Mouse (Mus musculus): Measurements from ENCODE around the gene Rnf157.
"Not testable (repeated sequence)": the region's sequence is repeated elsewhere in the genome, so short reads cannot be mapped to it uniquely, and the experiment has no call there.

The Rnf157 gene

DNA sequence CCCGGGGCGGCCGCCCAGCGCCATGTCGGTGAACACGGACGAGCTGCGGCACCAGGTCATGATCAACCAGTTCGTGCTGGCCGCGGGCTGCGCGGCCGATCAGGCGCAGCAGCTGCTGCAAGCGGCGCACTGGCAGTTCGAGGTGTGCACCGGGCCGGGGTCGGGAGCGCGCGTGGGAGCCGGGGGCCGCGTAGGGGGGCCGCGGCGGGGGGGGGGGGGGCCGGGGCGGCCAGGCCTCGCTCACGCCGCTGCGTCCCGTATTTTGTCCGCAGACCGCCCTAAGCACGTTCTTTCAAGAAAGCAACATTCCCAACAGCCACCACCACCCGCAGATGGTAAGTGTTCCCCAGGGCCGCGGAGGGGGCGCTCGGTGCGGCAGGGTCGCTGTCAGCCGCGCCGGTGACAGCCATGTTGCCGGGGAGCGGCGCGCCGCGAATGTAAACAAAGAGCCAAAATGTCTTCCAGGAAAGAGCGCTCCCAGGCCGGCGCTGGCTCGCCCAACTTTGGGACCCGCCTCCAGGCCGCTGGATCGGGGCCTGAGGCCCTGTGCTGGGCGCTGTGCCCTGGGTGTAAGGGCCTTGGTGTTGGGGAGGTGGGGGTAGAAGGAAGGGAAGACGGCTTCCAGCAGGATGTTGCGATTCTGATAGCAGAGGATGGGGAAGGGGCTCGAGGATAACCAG lies 21.6 kb upstream of the Rnf157 start:
- DNase-seq (ENCODE audit: low read depth, low spot score) = no peak

GRCm38 (mm10) chr11:116433356-116434286 lies 20.8 kb upstream of the Rnf157 start, which contains the start of gene Ubald2:
Gene Ubald2 (plus strand): TSS chr11:116434094.
- DNase-seq (ENCODE audit: low read depth, low spot score) = peak; percentile 91

- DNase-seq (ENCODE audit: low read depth, low spot score) = no peak
Observed at GRCm38 (mm10) chr11:116432593-116433355, 19.9 kb upstream of the Rnf157 start.

DNA sequence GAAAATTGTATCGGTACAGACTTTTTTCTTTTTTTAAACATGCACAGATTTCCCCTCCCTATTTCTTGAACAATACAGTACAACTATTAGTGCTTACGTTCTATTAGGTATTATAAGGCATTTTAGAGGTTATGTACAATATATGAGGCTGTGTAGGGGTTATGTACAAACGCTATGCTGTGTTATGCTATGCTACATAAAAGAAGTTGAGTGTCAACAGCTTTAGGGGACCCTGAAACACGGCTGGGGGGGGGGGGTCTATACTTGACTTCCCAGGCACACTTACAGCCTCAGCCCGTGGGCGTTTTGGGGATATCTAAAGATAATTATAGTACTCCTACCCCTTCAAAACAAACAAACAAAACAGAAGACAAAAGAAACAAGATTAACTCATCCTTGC lies 19.3 kb upstream of the Rnf157 start:
- no peak for DNase-seq (ENCODE audit: low read depth, low spot score)

DNA sequence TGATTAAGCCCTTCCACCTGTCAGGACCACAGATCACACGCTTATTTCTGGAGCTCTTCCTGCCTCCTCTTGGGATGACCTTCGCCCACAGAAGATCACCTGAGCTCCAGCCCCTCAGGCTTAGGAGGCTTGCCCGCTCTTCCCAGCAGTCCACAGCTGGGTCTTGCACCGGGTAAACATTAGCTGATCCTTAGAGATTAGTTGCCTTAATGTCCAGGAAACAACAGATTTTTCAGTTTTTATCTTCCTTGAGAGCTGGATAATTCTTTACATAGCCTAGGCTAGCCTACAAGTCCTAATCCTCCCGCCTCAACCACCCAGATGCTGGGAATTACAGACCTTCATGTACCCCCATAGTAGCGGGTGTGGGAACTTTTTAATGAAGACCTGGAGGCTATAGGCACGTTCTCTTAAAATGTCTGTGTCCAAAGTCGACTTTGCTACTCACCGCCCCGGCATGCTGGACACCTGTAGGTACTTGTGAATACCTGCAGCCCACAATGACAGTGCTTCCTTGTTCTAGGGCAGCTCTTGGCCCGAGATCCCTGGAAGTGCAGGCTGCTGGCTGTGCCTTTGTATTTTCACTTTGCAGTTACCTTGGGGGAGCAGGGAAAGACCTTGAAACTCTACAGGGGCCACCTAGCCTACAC lies 18.7 kb upstream of the Rnf157 start:
- no peak for DNase-seq (ENCODE audit: low read depth, low spot score)

DNA sequence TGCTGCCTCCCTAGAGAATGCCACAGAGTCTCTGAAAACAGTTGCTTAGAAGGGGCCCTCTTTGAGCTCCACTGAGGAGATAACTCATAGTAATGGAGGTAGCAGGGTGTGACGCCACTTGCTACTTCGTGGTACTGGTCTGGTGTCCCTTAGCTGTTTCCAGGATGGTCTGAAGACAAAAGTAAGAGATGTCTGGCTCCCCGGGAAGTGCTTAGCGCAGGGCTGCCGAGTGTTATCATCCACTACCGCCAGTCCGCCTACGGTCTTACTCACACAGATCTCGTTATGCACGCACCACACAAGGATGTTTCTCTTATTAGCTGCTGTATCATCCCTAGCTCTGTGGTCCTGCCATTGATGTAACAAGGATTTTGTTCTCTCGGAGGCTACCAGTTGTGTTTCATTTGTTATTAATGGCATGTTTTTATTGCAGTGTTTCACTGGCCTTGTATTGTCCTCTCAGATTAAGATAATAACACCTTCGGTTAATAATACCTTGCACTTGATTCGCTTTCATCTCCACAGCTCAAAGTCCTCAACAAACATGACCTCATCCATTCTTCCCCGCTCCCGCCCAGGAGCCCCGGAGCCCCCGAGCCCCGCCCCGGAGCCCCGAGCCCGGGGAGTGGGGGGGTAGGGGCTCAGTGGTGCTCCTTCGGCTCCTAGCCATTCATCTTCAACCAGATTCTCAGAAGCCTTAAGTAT lies 18.0 kb upstream of the Rnf157 start:
- DNase-seq (ENCODE audit: low read depth, low spot score) = no peak

DNA sequence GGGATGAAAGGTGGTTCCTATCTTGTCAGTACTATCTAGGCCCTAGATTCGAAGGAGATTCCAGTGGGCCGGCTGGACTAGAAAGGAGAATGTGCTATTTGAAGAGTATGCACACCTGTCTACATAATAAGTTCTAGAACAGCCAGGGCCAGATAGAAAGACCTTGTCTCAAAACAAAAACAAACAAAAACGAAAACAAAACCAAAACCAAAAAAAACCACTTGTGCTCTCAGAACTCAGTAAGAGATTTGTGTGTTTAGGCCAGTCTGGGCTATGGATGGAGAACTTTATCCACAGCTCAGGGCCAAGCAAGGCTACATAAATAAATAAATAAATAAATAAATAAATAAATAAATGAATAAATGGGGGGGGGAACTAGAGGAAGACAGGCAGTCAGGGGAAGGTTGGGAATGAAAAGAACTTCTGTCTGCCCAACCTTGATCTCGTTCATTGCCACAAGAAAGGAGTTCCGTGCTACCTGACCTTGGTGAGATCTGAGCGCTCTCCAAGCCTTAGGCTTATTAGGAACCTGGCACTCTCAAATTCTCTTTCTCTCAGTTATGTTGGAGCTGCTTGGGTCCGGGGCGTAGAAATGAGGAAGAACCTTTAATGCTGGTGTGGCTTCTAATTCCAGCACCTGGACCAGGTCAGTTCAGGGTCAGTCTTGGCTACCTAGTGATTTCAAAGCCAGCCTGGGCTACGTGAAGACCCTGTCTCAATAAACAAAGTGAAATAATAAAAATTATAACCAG lies 17.2 kb upstream of the Rnf157 start:
- no peak for DNase-seq (ENCODE audit: low read depth, low spot score)

DNA sequence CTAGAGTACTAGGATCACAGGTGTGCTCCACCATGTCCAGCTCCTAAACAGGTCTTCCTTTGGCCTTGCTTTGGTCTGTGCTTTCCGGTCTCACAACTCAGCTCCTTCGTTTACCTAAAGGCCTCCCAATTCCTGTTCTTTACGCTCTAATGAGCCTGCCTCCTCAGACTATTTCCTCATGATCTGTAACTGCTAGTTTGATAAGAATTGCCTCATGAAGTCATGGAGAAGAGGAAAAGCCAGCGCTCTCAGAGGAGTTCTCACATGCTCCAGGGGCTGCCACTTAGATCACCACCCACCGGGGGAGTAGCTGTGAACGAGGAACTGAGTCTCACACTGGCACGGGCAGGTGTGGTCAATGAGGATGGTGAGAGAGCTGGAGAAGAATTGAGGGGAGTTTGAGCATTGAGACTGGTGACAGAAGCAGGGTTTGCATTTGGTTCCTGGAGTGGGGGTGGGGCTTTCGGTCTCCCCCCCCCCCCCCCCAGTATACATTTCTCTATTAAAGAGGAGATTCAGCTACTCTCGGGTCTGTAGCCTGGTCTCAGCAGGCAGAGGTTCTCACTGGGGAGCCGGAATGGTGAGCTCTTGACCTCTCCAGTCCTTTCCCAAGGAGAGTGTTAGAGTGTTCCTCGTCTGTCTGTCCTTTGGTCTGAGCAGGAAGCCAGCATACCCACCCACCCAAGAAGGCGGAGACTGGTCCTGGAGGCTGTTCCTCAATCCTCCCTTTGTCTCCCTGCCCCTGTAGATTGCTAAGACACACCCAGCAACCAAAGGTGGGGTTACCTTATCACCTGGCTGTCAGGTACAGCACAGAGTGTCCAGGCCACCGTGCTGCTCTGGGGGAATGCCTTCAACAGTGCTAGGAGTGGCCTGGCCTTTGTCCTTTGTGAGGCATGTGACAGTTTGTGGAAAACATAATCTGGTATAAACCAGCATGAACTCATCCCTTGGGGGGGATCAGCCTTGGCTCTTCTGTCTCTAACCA lies 16.3 kb upstream of the Rnf157 start:
- DNase-seq (ENCODE audit: low read depth, low spot score) = no peak

DNA sequence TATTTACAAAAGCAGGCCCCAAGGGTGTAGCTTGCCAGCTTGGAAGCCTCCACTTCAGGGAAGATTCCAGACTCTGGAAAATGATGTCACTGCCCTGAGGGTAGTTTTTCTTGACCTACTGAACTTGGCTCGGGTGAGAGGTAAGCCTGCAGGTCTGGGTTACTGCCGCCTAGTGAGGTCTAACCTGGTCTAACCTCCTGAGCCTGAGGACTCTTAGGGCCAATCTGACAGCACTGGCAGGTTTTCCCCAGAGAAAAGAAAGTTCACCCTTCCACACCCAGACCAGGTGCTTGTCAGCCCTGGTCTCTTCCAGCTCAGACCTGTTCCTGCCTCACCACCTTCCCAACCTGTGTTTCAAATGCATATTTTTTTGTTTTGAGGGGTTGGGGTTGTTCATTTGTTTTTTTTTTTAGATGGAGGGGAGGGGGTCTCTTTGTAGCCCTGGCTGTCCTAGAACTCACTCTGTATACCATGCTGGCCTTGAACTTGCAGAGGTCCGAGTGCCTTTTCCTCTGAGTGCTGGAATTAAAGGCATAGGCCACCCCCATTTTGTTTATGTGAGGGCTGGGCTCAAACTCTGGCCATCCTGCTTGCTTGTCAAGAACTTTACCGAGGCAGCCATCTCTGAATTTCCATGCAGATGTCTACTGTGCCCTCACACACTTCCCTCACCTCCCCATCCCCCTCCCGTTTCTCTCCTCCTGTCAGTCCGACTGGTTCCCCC lies 14.2 kb upstream of the Rnf157 start:
- DNase-seq (ENCODE audit: low read depth, low spot score) = no peak

DNA sequence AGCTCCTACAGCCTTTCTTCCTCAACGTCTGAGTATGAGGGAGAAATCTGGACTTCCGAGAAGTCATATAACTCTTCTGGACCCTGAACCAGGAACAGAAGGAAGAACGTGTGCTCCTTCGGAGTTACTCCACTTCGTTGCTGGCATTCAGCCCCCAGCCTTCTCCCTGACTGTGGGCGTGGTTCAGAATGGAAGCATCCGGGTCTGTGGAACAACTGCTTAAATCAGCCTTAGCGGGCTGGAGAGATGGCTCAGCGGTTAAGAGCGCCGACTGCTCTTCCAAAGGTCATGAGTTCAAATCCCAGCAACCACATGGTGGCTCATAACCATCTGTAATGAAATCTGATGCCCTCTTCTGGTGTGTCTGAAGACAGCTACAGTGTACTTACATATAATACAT lies 13.5 kb upstream of the Rnf157 start:
- DNase-seq (ENCODE audit: low read depth, low spot score) = not testable (repeated sequence)

DNA sequence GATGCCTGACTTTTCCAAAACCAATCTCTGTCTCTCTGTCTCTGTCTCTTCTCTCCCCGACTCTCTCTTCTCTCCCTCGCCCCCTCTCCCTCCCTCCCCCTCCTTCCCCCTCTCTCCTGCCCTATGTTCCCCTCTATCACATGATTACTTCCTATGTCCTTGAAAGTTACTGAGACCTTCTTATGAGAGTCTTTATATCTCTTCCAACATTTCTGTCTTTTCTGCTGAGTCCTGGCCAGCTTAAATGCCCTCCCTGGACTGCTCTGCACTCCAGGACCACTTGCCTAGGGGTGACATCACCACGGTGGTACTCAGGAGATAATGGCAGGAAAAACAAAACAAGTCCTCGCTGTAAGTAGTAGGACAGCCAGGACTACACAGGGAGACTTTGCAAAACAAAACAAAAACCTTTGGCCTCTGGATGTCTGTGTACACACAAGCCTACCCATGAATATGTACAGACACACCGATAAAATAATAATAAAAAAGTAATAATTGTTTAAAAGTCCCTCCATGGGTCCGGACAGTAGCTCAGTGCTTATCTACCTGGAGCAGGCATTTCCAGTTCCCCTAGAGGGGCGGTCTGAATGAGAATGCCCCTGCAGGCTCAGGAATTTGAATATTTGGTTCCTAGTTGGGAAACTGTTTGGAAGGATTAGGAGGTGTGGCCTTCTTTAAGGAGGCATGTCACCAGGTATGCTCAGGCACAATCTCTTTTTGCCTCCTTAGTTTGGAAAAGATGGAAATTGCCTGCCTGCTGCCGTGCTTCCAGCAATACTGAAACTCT lies 12.0 kb upstream of the Rnf157 start:
- no peak for DNase-seq (ENCODE audit: low read depth, low spot score)

GRCm38 (mm10) chr11:116423782-116424620 lies 11.2 kb upstream of the Rnf157 start:
- no peak for DNase-seq (ENCODE audit: low read depth, low spot score)

GRCm38 (mm10) chr11:116423214-116423613 lies 10.4 kb upstream of the Rnf157 start:
- no peak for DNase-seq (ENCODE audit: low read depth, low spot score)

GRCm38 (mm10) chr11:116422562-116422961 lies 9.7 kb upstream of the Rnf157 start:
- DNase-seq (ENCODE audit: low read depth, low spot score) = no peak

GRCm38 (mm10) chr11:116421102-116421501 lies 8.3 kb upstream of the Rnf157 start:
- no peak for DNase-seq (ENCODE audit: low read depth, low spot score)

DNA sequence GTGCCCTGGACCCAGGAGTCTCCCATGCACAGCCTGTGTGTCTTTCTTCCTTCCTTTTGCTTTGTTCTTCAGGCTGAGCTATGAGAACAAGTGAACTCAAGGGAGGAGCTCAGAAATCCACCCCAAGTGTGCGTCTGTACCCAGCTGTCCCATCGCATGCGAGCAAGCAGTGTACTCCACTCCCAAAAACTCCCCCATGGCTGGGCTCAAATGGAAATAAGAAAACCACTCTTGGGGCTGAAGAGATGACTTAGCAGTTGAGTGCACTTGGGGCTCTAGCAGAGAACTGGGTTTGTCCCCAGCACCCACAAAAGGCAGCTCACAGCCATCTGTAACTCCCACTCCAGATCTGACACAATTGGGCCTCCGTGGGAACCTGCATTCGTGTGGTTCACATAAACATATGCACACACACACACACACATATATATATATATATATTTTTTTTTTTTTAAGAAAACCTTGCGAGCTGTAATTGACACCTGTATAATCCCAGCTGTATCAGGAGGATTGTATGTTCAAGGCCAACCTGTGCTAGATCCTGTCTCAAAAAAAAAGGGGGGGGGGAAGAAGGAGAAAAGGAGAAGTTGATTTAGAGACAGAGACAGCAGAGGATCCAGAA lies 6.1 kb upstream of the Rnf157 start:
- DNase-seq (ENCODE audit: low read depth, low spot score) = no peak

Data from retina, adult 2 months (tissue).